Mouse (Mus musculus): Measurements from ENCODE around the gene Dag1. TPM values are rescaled to one million over a fixed set of nuclear protein-coding genes. Genes with fewer than 3 reads are reported as not detected.
A peak's percentile ranks its signal among the peaks of the same experiment; 100 is the strongest.

The Dag1 gene
- polyA plus RNA-seq, 1 experiment from 2014 or later, result 64.2 TPM

DNA sequence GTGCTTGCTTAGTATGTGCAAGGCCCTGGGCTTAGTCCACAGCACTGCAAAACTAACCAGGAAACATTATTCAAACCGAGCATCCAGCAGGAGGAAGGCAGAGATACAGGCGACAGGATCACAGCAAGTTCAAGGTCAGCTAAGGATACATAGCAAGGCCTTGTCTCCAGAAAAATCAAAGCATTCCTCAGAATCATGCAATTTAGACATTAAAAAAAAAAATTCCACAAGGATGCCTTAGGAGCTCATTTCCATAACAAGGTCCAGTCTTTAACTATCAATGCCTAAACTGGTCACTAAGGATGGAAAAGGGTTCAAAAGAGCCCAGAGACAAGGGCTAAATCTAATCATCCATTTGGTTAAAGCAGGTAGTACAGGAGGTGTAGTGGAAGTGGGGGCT lies 38.6 kb downstream of the Dag1 start:
- Histone ChIP-seq H3K36me3 (ENCODE audit: control insufficient read depth, insufficient read depth, low read length) (no peaks in the 10 kb centered on the region), H3K27ac (replicated peaks; ENCODE audit: low read depth, low read length) (no peak overlapping the region)

DNA sequence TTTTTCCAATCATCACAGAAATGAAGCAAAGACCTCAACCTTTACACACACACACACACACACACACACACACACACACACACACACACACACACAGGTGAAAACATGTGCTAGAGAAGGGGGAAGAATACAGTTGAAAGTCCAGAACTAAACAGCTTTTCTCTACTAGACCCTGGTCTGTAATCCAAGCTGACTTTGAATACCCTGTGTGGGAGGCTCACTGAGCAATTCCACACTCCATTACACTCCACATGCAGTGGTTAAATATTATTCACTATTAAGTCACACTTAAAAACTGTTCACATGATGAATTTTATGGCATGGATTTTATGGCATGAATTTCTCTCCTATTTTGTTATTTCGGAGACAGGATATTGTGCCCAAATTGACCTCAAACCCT lies 40.1 kb downstream of the Dag1 start:
- Histone ChIP-seq H3K27me3 (ENCODE audit: control insufficient read depth, insufficient read depth, low read length) (no peaks in the 10 kb centered on the region), H3K4me2 (ENCODE audit: low read length) (no peak overlapping the region), H3K36me3 (ENCODE audit: control insufficient read depth, insufficient read depth, low read length) (no peaks in the 10 kb centered on the region), H3K9ac (replicated peaks; ENCODE audit: low read length) (no peak overlapping the region), H3K9me3 (ENCODE audit: control insufficient read depth, low read length) (no peaks in the 10 kb centered on the region), H3K4me3 (replicated peaks; ENCODE audit: low read depth, low read length) (no peak overlapping the region), H3K4me1 (ENCODE audit: control insufficient read depth, insufficient read depth, low read length) (no peaks in the 10 kb centered on the region), H3K27ac (replicated peaks; ENCODE audit: low read depth, low read length) (no peak overlapping the region)
- DNase-seq, result no peak
- WGBS, result 98% methylated on average over 1 of the region's 1 CpGs
- ATAC-seq (ENCODE audit: low FRiP score, low TSS enrichment), result no peak

More for the DNA sequence above, 38.6 kb downstream of the Dag1 start:
- WGBS, result 84% methylated on average over 2 of the region's 2 CpGs
- Histone ChIP-seq H3K9ac (replicated peaks; ENCODE audit: low read length) (no peak overlapping the region), H3K4me1 (ENCODE audit: control insufficient read depth, insufficient read depth, low read length) (no peaks in the 10 kb centered on the region), H3K4me3 (replicated peaks; ENCODE audit: low read depth, low read length) (no peak overlapping the region), H3K4me2 (ENCODE audit: low read length) (no peak overlapping the region), H3K27me3 (ENCODE audit: control insufficient read depth, insufficient read depth, low read length) (no peaks in the 10 kb centered on the region), H3K9me3 (ENCODE audit: control insufficient read depth, low read length) (no peaks in the 10 kb centered on the region)
- ATAC-seq (ENCODE audit: low FRiP score, low TSS enrichment) (no peak), DNase-seq (no peak)

DNA sequence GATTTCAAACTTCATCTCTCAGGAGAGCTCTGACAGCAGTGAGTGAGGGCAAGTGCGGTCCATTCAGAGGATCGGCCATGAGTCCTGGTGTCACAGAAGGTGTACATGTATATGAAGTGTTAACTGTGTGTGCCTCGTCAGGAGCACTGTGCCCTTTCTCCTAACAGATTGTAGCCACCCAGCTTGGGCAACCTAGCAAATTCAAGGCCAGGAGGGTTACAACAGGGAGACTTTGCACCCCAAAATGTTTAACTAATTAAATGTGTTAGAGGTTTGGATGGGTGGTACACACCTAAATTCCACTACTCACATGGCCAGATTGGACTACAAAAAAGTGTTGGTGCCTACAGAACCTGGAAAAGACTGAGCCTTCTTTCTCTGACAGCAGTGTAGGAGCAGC lies 42.2 kb downstream of the Dag1 start:
- Histone ChIP-seq H3K4me2 (ENCODE audit: low read length) (no peak overlapping the region), H3K36me3 (ENCODE audit: control insufficient read depth, insufficient read depth, low read length) (peaks cover 17% of the 10 kb centered on the region), H3K27ac (replicated peaks; ENCODE audit: low read depth, low read length) (no peak overlapping the region), H3K4me3 (replicated peaks; ENCODE audit: low read depth, low read length) (no peak overlapping the region), H3K27me3 (ENCODE audit: control insufficient read depth, insufficient read depth, low read length) (no peaks in the 10 kb centered on the region), H3K4me1 (ENCODE audit: control insufficient read depth, insufficient read depth, low read length) (no peaks in the 10 kb centered on the region), H3K9ac (replicated peaks; ENCODE audit: low read length) (no peak overlapping the region), H3K9me3 (ENCODE audit: control insufficient read depth, low read length) (no peaks in the 10 kb centered on the region)
- ATAC-seq (ENCODE audit: low FRiP score, low TSS enrichment) (no peak), DNase-seq (no peak)
- 91% methylated on average over 3 of the region's 3 CpGs for WGBS

DNA sequence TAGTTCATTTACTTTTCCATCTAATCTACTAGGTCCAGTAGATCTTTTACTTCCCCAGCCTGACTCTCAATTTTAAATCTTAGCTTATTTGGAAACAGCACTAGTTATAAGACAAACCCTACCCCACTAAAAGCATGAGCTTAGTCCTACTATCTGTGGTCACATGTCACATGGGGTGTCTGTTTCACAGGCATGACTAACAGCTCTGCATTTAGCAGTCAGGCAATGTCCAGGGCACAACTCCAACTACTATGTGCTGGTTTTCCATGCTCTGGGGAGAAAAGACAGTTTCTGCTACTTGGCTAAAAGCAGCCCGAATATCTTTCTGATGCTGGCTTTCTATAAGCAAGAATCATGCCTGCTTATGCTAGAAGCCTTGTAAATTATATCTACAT lies 43.4 kb downstream of the Dag1 start:
- Histone ChIP-seq H3K27me3 (ENCODE audit: control insufficient read depth, insufficient read depth, low read length) (no peaks in the 10 kb centered on the region), H3K4me2 (ENCODE audit: low read length) (no peak overlapping the region), H3K4me1 (ENCODE audit: control insufficient read depth, insufficient read depth, low read length) (no peaks in the 10 kb centered on the region), H3K4me3 (replicated peaks; ENCODE audit: low read depth, low read length) (no peak overlapping the region), H3K9me3 (ENCODE audit: control insufficient read depth, low read length) (no peaks in the 10 kb centered on the region), H3K9ac (replicated peaks; ENCODE audit: low read length) (no peak overlapping the region), H3K36me3 (ENCODE audit: control insufficient read depth, insufficient read depth, low read length) (peaks cover 23% of the 10 kb centered on the region), H3K27ac (replicated peaks; ENCODE audit: low read depth, low read length) (no peak overlapping the region)
- DNase-seq (no peak), ATAC-seq (ENCODE audit: low FRiP score, low TSS enrichment) (no peak)
- WGBS, result 98% methylated on average over 1 of the region's 1 CpGs

DNA sequence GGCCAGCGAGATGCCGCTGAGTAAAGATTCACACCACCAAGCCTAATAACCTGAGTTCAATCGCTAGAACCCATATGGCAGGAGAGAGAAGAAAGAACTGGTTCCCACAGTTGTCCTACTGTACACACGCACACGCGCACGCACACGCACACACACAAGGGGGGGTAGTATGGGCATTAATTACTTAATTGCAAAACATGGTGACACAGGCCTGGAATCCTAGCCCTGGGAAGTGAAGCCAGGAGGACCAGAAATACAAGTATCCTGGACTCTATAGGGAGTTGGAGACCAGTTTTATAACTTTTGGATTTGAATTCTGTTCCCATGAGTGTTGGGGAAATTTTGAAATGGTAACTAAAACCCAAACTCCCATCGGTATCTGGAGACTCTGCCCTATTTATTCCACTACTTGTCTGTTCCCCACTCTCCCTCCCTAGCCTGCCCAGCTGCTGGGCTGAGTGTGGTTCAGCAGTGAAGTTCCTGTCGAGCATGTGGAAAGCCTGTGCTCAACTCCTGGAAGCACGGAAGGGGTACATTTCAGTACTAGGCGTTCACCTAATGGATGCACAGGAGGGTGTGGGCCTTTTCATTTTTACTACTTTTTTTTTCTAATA lies 43.9 kb downstream of the Dag1 start:
- H3K4me2 ChIP-seq (ENCODE audit: low read length), result no peak overlapping the region
- WGBS, result 91% methylated on average over 12 of the region's 12 CpGs
- no peak overlapping the region for H3K27ac ChIP-seq (replicated peaks; ENCODE audit: low read depth, low read length)
- H3K27me3 ChIP-seq (ENCODE audit: control insufficient read depth, insufficient read depth, low read length), result no peaks in the 10 kb centered on the region
- ATAC-seq (ENCODE audit: low FRiP score, low TSS enrichment) (no peak), DNase-seq (no peak)
- H3K4me3 ChIP-seq (replicated peaks; ENCODE audit: low read depth, low read length), result no peak overlapping the region
- H3K36me3 ChIP-seq (ENCODE audit: control insufficient read depth, insufficient read depth, low read length), result peaks cover 23% of the 10 kb centered on the region
- H3K9me3 ChIP-seq (ENCODE audit: control insufficient read depth, low read length), result no peaks in the 10 kb centered on the region
- H3K9ac ChIP-seq (replicated peaks; ENCODE audit: low read length), result no peak overlapping the region
- H3K4me1 ChIP-seq (ENCODE audit: control insufficient read depth, insufficient read depth, low read length), result no peaks in the 10 kb centered on the region

DNA sequence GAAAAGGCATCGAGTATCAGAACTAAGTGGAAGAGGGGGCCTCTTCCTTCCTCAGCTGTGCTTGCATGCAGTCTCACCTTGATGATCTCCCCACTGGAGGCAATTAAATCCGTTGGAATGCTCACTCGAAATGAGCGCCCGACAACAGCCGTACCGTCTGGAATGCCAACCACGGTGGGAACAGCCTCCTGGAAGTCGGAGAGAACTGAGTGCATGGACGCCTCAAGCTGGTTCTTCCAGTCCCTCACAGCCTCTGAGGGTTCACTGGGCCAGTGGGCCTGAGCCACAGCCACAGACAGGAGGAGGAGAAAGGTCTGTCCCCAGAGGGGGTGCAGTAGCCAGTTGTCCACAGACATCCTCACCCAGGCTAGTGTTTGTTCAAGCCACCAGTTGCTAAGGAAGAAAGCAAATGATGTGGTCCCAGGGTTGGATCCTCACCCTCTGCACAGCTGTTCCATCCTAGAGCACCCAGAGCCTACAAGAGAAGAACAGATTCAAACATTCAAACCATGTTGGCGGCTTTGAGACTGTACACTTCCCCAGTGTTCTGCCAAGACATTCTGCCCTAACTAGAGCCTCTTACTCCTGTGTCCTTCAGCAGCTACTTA lies 45.7 kb downstream of the Dag1 start:
- H3K27ac ChIP-seq (replicated peaks; ENCODE audit: low read depth, low read length), result no peak overlapping the region
- H3K9ac ChIP-seq (replicated peaks; ENCODE audit: low read length), result no peak overlapping the region
- H3K9me3 ChIP-seq (ENCODE audit: control insufficient read depth, low read length), result no peaks in the 10 kb centered on the region
- no peak for ATAC-seq (ENCODE audit: low FRiP score, low TSS enrichment)
- no peaks in the 10 kb centered on the region for H3K27me3 ChIP-seq (ENCODE audit: control insufficient read depth, insufficient read depth, low read length)
- 84% methylated on average over 11 of the region's 11 CpGs for WGBS
- DNase-seq, result no peak
- no peak overlapping the region for H3K4me3 ChIP-seq (replicated peaks; ENCODE audit: low read depth, low read length)
- H3K4me2 ChIP-seq (ENCODE audit: low read length), result no peak overlapping the region
- peaks cover 10% of the 10 kb centered on the region; the same call in 1 of the 2 replicates for H3K4me1 ChIP-seq (ENCODE audit: control insufficient read depth, insufficient read depth, low read length)
- H3K36me3 ChIP-seq (ENCODE audit: control insufficient read depth, insufficient read depth, low read length), result peaks cover 23% of the 10 kb centered on the region

DNA sequence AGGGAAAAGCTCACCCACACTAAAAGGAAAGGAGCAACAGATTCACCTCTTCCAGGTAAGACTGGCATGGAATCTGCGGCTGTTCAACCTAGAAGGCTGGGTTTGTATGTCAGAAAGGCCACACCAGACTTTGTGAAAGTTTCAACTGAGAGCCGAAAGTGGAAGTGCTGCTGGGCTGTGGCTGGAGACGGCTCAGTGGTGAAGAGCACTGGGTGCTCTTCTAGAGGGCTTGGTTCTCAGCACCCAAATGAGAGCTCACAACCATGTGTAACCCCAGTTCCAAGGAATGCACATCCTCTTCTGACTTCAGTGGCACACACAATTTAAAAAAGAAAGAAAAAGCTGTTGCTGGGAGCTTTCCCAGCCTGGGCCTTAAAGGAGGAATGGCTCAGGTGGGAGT lies 46.4 kb downstream of the Dag1 start:
- Histone ChIP-seq H3K4me1 (ENCODE audit: control insufficient read depth, insufficient read depth, low read length) (peaks cover 16% of the 10 kb centered on the region; the same call in 1 of the 2 replicates), H3K4me3 (replicated peaks; ENCODE audit: low read depth, low read length) (no peak overlapping the region), H3K36me3 (ENCODE audit: control insufficient read depth, insufficient read depth, low read length) (peaks cover 23% of the 10 kb centered on the region), H3K27me3 (ENCODE audit: control insufficient read depth, insufficient read depth, low read length) (no peaks in the 10 kb centered on the region), H3K9ac (replicated peaks; ENCODE audit: low read length) (no peak overlapping the region), H3K9me3 (ENCODE audit: control insufficient read depth, low read length) (no peaks in the 10 kb centered on the region), H3K27ac (replicated peaks; ENCODE audit: low read depth, low read length) (no peak overlapping the region), H3K4me2 (ENCODE audit: low read length) (no peak overlapping the region)
- ATAC-seq (ENCODE audit: low FRiP score, low TSS enrichment) (no peak), DNase-seq (no peak)
- WGBS, result 97% methylated on average over 3 of the region's 3 CpGs

DNA sequence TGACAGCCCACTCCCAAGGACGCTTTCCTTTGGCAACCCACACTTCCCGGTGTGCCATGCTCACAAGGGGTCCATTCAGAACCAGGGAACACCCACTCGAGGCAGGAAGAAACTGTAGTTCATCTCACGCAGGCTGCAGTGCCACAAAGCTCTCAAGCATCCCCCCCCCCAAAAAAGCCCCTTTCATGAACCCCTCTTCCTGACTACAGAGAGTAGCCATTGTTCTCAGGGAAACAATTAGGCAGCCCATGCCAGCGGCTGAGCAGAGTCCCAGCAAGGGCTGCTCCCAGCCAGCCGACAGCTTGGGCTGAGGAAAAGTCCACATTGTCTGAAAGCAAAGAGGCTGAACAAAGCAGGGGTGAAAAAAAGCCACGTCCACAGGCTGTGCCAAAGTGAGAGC lies 50.7 kb downstream of the Dag1 start:
- Histone ChIP-seq H3K9ac (replicated peaks; ENCODE audit: low read length) (peak overlapping the region; percentile 46; the same call in 1 of the 2 replicates), H3K27ac (replicated peaks; ENCODE audit: low read depth, low read length) (peak overlapping the region; percentile 76), H3K36me3 (ENCODE audit: control insufficient read depth, insufficient read depth, low read length) (peaks cover 34% of the 10 kb centered on the region), H3K27me3 (ENCODE audit: control insufficient read depth, insufficient read depth, low read length) (no peaks in the 10 kb centered on the region), H3K4me2 (ENCODE audit: low read length) (peak overlapping the region; percentile 25; the same call in 1 of the 2 replicates), H3K9me3 (ENCODE audit: control insufficient read depth, low read length) (no peaks in the 10 kb centered on the region), H3K4me1 (ENCODE audit: control insufficient read depth, insufficient read depth, low read length) (peaks cover 16% of the 10 kb centered on the region; the same call in 1 of the 2 replicates), H3K4me3 (replicated peaks; ENCODE audit: low read depth, low read length) (no peak overlapping the region)
- peak; percentile 74 for DNase-seq
- peak; percentile 70; the same call in 1 of the 2 replicates for ATAC-seq (ENCODE audit: low FRiP score, low TSS enrichment)
- 4% methylated on average over 7 of the region's 7 CpGs for WGBS

DNA sequence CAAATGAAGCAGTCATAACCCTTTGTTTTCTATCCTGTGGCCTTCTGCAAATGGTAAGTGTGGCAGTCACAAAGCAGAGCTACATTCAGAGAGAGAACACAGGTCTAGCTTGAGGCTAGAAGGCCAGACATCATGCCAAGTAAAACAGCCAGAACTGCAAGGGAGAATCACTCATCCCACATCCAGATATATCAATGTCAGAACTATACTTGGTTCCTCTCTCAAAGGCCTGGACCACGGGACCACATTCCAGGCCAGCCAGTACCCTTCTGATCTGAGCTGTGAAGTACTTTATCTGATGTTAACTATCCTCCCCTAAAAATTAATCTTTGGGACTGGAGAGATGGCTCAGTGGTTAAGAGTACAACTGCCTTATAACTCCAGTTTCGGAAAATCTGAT lies 51.3 kb downstream of the Dag1 start:
- 69% methylated on average over 2 of the region's 2 CpGs for WGBS
- H3K4me2 ChIP-seq (ENCODE audit: low read length), result no peak overlapping the region
- DNase-seq (no peak), ATAC-seq (ENCODE audit: low FRiP score, low TSS enrichment) (no peak)
- peak overlapping the region; percentile 76 for H3K27ac ChIP-seq (replicated peaks; ENCODE audit: low read depth, low read length)
- no peak overlapping the region for H3K9ac ChIP-seq (replicated peaks; ENCODE audit: low read length)
- no peaks in the 10 kb centered on the region for H3K9me3 ChIP-seq (ENCODE audit: control insufficient read depth, low read length)
- H3K36me3 ChIP-seq (ENCODE audit: control insufficient read depth, insufficient read depth, low read length), result peaks cover 34% of the 10 kb centered on the region
- peaks cover 16% of the 10 kb centered on the region; the same call in 1 of the 2 replicates for H3K4me1 ChIP-seq (ENCODE audit: control insufficient read depth, insufficient read depth, low read length)
- no peaks in the 10 kb centered on the region for H3K27me3 ChIP-seq (ENCODE audit: control insufficient read depth, insufficient read depth, low read length)
- no peak overlapping the region for H3K4me3 ChIP-seq (replicated peaks; ENCODE audit: low read depth, low read length)

Measured in midbrain, embryonic 14.5 days (tissue).